Mouse (Mus musculus) right cerebral cortex, postnatal 36 days (tissue): ENCODE results near the gene Auts2.
"Not testable (repeated sequence)": the region's sequence is repeated elsewhere in the genome, so short reads cannot be mapped to it uniquely, and the experiment has no call there.

Experiments
- DNase-seq, 2 experiments: peaks; one replicate each; pipeline ENCODE4 v3.0.0; 2022; ENCODE audit warnings: low spot score in 2 of 2, mixed read lengths in 1 of 2

Auts2 gene

GRCm38 (mm10) chr5:132543118-132544071, at the start of gene Auts2:
Gene Auts2 (minus strand): TSS chr5:132543344.
- peak; percentile 78 for DNase-seq

GRCm38 (mm10) chr5:132591721-132592695, 48.9 kb upstream of the Auts2 start:
- DNase-seq: no peak

DNA sequence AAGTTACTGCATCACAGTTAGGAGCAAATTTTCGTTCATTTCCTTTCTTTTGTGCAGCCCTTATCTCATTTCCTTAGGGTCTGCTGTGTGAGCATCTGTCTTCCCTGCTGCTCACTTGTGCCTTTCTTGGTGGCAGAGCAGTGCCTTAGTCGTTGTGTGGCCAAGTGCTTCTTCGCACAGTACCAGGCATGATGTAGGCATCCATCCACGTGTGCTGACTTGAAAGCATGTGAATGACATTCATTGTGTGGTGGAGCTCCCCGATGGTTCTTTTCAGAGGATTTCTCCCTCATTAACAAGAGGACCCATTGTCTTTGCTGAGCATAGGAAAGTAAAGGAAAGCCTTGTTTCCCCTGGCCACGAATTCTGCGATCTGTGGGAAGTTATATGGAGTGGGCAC, 36.6 kb upstream of the Auts2 start:
- DNase-seq: no peak

DNA sequence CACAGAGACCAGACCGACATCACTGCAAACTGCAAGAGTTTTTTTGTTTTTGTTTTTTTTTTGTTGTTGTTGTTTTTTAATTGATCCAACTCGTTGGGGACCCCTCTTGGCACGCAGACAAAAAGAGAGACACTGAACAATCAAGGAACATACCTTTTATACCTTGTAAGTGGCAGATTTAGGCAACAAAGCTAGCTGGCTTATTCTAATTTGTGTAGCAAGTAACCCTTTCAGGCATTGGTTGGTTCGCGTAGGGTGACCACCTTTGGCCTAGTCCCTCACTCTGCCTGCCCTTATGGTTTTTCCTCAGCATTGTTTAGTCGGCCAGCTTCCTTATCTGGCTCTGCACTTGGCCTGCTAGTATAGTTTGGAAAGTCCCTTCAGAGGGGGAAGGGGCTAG, 17.6 kb upstream of the Auts2 start:
- not testable (repeated sequence) for DNase-seq

- no peak for DNase-seq
Measured at GRCm38 (mm10) chr5:132545761-132546160, 2.6 kb upstream of the Auts2 start.

GRCm38 (mm10) chr5:132544176-132544995, 1.2 kb upstream of the Auts2 start:
- no peak for DNase-seq

DNA sequence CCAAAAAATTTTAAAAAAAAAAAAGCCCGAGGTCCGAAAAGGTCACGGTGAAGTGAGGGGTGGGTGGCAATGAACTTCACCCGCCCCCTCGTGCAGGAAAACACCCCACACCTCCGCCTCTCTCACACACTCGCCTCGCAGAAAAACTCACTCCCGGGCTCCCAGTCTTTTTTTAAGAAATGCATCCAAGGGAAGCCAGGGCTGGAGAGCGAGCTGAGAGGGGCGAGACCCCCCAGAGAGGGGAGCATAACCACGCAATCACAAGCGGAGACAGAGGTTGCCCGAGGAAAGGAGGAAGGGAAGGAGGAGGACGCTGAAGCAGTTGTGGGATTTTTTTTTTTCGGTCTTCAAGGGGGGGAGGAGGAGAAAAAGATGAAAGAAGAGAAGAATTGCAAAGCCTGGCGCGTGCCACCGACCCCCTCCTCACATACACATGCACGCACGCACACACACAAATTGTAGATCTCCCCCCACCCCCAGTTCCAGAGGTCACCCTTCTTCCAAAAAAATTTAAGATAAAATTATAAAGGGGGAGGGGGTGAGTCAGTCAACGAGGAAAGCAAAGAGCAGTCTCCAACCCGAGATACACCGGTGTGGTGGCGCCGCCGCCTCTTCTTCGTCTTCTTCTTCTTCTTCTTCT, 643 bp downstream of the Auts2 start:
- peak in 1 of 2 experiments; percentile 9 for DNase-seq

DNA sequence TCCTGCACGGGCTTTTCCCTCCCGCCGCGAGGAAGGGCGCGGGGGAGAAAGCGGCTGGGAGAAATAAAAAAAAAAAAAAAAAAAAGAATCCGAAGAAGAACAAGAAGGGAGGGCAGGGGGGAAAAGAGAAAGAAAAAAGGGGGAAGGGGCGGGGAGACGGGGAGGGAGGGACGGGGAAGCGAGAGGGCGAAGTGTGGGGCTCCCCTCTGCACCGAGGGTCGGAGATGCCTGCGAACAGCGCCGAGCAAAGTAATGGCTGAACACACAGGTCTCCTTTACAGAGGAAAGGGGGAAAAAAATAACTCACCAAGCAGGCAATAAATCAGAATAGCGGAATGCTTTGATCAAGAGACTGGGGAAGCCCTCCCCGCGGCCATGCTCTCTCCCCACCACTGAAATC, 1.2 kb downstream of the Auts2 start:
- no peak for DNase-seq

- DNase-seq: no peak
Measured at GRCm38 (mm10) chr5:132541371-132541931, 1.7 kb downstream of the Auts2 start.

DNA sequence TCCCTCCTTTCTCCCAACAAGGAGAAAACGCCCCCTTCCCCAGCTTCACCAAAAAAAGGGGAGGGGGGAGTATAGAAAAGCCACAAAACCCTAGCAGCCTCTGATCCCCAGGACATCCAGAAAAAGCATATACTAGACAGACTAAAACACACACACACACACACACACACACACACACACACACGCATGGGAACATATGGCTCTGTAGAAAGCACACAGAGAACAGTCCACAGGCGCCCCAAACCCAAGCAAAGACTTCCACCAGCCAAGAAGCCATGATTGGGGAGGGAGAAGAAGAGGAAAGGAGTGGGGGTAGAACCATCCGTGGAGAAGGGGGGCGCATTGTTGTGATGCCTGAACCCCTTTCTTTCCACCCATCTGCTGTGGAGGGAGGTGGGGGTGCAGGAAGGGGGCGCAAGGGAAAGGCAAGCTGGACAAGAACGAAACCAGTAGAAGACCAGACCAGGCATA, 2.3 kb downstream of the Auts2 start:
- peak; percentile 14 to 16 for DNase-seq

- no peak for DNase-seq
Measured at GRCm38 (mm10) chr5:132537475-132537874, 5.7 kb downstream of the Auts2 start.

DNA sequence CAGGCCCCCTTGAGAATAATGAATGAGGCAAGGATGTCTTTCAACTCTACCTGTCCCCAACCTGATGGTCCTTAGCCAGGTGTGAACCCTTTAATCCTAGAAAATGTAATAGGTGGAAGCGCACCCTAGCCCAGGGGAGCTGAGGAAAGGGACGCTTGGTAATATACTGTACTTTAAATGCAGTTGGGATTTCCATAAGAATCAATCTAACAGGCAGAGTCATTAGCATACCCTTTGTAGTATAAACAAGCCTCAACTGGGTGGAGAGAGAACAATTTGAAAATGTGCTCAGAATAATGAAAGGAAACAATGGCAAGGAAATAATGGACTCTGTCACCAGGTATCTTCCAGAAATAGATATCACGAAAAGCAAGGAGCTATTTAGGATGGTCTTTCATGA, 16.7 kb downstream of the Auts2 start:
- no peak for DNase-seq

DNA sequence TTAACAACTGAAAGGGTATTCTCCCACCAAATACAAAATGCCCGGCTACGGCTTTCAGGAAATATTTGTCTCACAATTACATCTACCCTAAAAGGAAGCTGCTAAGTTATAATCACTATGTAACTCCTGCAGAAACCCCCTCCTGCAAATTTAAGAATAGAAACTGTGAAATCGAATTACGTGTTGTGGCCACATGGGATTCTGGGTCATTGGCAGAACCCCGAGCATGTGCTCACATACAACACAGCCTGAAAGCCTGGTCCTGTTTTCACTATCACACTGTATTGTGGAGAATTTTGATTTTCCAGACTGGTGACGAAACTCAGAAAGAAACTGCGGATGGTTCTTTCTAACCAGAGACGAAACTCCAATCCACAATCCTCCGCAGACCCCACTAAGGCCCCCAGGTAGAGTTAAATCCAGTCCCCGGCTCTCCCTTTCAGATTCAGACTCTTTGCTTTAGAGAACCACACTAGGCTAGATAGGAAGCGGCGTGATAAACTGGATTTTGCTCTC, 21.7 kb downstream of the Auts2 start:
- no peak for DNase-seq

- DNase-seq: no peak
Measured at GRCm38 (mm10) chr5:132517879-132518278, 25.3 kb downstream of the Auts2 start.

GRCm38 (mm10) chr5:132514521-132514920, 28.6 kb downstream of the Auts2 start:
- DNase-seq: no peak

- DNase-seq: no peak
Measured at GRCm38 (mm10) chr5:132513206-132513605, 29.9 kb downstream of the Auts2 start.

- peak; percentile 19 to 34 for DNase-seq
Measured at GRCm38 (mm10) chr5:132509464-132509885, 33.7 kb downstream of the Auts2 start.

- no peak for DNase-seq
Measured at GRCm38 (mm10) chr5:132504893-132505292, 38.3 kb downstream of the Auts2 start.

GRCm38 (mm10) chr5:132503431-132503830, 39.7 kb downstream of the Auts2 start:
- no peak for DNase-seq

GRCm38 (mm10) chr5:132502036-132502435, 41.1 kb downstream of the Auts2 start:
- DNase-seq: no peak
